Mouse (Mus musculus) forebrain, embryonic 15.5 days (tissue): ENCODE results near the gene Olfr898. TPM values are rescaled to one million over a fixed set of nuclear protein-coding genes. Genes with fewer than 3 reads are reported as not detected.

Experiments used
- ATAC-seq: fragments of 200-750 bp; cut with Nextera tagmentation; replicated peaks from 2 replicates; pipeline ENCODE4 v1.8.0; 2017; ENCODE audit warnings: mild to moderate bottlenecking, moderate TSS enrichment, moderate library complexity
- H3K27ac ChIP-seq: fragments of 300-500 bp; sonication (generic); replicated peaks from 2 replicates; pipeline ENCODE4 v1.5.1; 2015; ENCODE audit warnings: mild to moderate bottlenecking, inconsistent platforms
- H3K27me3 ChIP-seq: fragments of 300-500 bp; sonication (generic); 2 replicates; pipeline ENCODE4 v1.6.1; 2015; ENCODE audit warnings: inconsistent platforms
- H3K36me3 ChIP-seq: fragments of 300-500 bp; sonication (generic); 2 replicates; pipeline ENCODE4 v1.6.1; 2015; ENCODE audit warnings: mild to moderate bottlenecking, inconsistent platforms
- H3K4me1 ChIP-seq: fragments of 300-500 bp; sonication (generic); 2 replicates; pipeline ENCODE4 v1.6.1; 2015; ENCODE audit warnings: inconsistent platforms
- H3K4me2 ChIP-seq: fragments of 300-500 bp; sonication (generic); replicated peaks from 2 replicates; pipeline ENCODE4 v1.6.1; 2015; ENCODE audit warnings: mild to moderate bottlenecking, inconsistent platforms
- H3K4me3 ChIP-seq: fragments of 300-500 bp; sonication (generic); 2 replicates; pipeline ENCODE4 v1.5.1; 2015; ENCODE audit warnings: mild to moderate bottlenecking, inconsistent platforms
- H3K9ac ChIP-seq: fragments of 300-500 bp; sonication (generic); replicated peaks from 2 replicates; pipeline ENCODE4 v1.6.1; 2015; ENCODE audit warnings: mild to moderate bottlenecking, inconsistent platforms
- H3K9me3 ChIP-seq: fragments of 300-500 bp; sonication (generic); 2 replicates; pipeline ENCODE4 v1.6.1; 2016; ENCODE audit warnings: inconsistent platforms
- WGBS: fragments of 180-500 bp; shearing (Covaris S2); methylation state at CpG from one replicate; pipeline ENCODE4 v1.1.7; 2015; ENCODE audit warnings: mixed read lengths; 5-methylcytosine and 5-hydroxymethylcytosine counted together
- polyA plus RNA-seq: library from polyadenylated mRNA; unstranded; fragments of >200 nt; fragmentation: Nextera tagmentation; extraction: Ambion mirVana; gene quantifications from 2 replicates; pipeline ENCODE4 v1.2.1, GENCODE M21; 2015

Olfr898 gene
- polyA plus RNA-seq: not detected in 2 replicates

DNA sequence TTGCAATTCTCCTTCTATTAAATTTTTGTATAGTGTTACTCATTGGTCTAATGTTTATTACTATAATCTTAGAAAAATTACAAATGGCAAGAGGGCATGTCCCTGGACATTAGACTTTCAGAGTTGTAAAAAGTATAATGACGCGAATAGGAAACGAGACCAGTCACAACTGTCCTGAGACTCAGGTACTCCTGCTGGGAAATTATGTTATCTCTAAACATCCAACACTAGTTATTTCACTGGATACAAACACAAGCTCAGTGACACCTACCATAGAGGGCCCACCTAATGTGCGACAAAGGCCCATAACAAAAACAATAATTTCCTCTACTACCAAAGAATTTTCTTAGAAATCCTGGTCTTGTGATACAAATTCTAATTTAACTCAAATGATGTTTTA is at the start of gene Olfr898:
TSS of gene Olfr898 (plus strand) at position 301 of the 400 bp plus-strand sequence.
- Histone ChIP-seq H3K4me3 (no peak within 1 kb of the TSS), H3K4me2 (no peak within 1 kb of the TSS), H3K36me3 (no peaks in the 10 kb centered on the region), H3K27ac (no peak within 1 kb of the TSS), H3K27me3 (no peaks in the 10 kb centered on the region), H3K4me1 (no peaks in the 10 kb centered on the region), H3K9me3 (no peaks in the 10 kb centered on the region), H3K9ac (no peak within 1 kb of the TSS)
- WGBS: 98% methylated on average over 4 of the region's 4 CpGs
- no peak for ATAC-seq

DNA sequence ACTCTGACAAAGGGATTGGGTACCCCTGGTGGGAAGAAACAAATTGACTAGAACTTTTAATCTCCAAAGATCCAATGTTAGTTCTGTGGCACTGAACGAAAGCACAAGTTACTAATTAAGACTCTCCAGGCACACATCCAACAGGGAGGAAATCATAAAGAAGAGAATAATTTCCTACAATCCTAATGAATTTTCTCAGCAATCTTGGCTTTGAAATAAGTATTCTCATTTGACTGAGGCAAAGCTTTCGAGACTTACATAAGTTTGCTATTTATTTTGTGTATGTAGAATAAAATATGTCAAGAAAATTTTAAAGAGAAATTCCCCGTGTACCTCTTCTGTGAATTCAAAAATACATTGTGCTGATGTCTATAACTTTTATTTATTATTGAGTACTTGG is 19.5 kb upstream of the Olfr898 start, which contains the start of gene Olfr25:
TSS of gene Olfr25 (plus strand) at position 301 of the 400 bp plus-strand sequence.
- Histone ChIP-seq H3K4me2 (no peak within 1 kb of the TSS), H3K9me3 (no peaks in the 10 kb centered on the region), H3K27ac (no peak within 1 kb of the TSS), H3K27me3 (no peaks in the 10 kb centered on the region), H3K36me3 (no peaks in the 10 kb centered on the region), H3K4me3 (no peak within 1 kb of the TSS), H3K4me1 (no peaks in the 10 kb centered on the region), H3K9ac (no peak within 1 kb of the TSS)
- 64% methylated on average over 3 of the region's 3 CpGs for WGBS
- ATAC-seq: no peak

DNA sequence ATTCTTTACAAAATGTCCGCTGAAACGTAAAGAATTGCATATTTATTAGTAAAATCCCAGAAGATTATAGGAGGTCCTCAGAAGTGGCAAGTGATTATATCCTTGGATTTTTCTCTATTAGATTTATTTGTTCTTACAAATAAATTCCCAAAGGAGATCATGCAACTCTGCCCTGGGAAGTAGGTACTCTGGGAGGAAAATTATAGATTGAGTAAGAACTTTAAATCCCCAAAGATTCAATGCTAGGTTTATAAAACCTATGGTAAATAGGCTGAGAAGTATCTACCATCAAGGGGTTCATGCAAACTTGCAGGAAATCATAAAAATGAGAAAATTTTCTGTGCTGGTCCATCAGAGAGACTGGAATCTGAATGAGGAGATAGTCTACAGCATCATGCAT is 18.4 kb downstream of the Olfr898 start, which contains the start of gene Olfr250:
TSS of gene Olfr250 (plus strand) at position 301 of the 400 bp plus-strand sequence.
- Histone ChIP-seq H3K4me1 (no peaks in the 10 kb centered on the region), H3K36me3 (no peaks in the 10 kb centered on the region), H3K27me3 (no peaks in the 10 kb centered on the region), H3K9me3 (no peaks in the 10 kb centered on the region), H3K27ac (no peak within 1 kb of the TSS), H3K9ac (no peak within 1 kb of the TSS), H3K4me3 (no peak within 1 kb of the TSS), H3K4me2 (no peak within 1 kb of the TSS)
- WGBS: 90% methylated on average over 2 of the region's 2 CpGs
- ATAC-seq: no peak

DNA sequence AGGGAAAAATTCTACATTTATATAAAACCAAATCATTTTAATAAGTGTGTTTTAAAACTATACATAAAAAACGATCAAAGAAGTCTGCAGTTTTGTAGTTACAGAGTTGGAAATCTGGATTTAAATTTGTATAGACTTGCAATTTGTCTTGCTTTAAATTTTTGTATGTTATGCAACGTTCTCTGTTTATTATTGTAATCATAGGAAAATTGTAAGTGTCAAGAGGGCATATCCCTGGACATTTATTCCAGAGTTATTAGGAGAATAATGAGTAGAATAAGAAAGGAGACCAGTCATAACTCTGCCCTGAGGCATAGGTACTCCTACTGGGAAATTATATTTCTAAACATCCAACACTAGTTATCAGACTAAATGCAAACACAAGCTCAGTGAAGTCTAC is 28.6 kb downstream of the Olfr898 start, which contains the start of gene Olfr251:
TSS of gene Olfr251 (plus strand) at position 301 of the 400 bp plus-strand sequence.
- H3K4me2 ChIP-seq: no peak within 1 kb of the TSS
- H3K9ac ChIP-seq: no peak within 1 kb of the TSS
- 70% methylated on average over 2 of the region's 2 CpGs for WGBS
- ATAC-seq: no peak
- H3K36me3 ChIP-seq: no peaks in the 10 kb centered on the region
- H3K27ac ChIP-seq: no peak within 1 kb of the TSS
- H3K9me3 ChIP-seq: no peaks in the 10 kb centered on the region
- no peaks in the 10 kb centered on the region for H3K4me1 ChIP-seq
- H3K4me3 ChIP-seq: no peak within 1 kb of the TSS
- H3K27me3 ChIP-seq: no peaks in the 10 kb centered on the region

DNA sequence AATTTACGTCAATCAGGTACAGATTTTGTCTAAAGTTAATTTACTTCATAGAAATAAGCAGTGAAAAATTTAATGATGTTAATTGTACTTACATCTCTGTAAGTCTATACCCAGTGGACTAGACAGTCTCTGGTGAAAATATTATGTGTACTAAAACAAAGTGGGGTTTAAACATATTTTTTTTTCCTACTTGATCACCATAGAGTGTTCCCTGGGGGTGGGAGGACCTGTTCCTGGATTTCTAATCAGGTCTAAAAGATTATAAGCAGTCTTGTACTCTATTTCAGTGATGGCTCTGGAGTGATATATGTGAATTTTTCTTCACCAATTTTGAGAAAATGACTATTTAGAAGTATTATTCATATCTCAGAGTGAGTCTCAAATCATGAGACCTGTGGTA is 53.2 kb downstream of the Olfr898 start, which contains the start of gene Olfr147:
TSS of gene Olfr147 (plus strand) at position 301 of the 400 bp plus-strand sequence.
- no peak within 1 kb of the TSS for H3K4me3 ChIP-seq
- no peaks in the 10 kb centered on the region for H3K36me3 ChIP-seq
- no peak within 1 kb of the TSS for H3K4me2 ChIP-seq
- H3K4me1 ChIP-seq: no peaks in the 10 kb centered on the region
- 85% methylated on average over 1 of the region's 1 CpGs for WGBS
- H3K9me3 ChIP-seq: no peaks in the 10 kb centered on the region
- ATAC-seq: no peak
- H3K9ac ChIP-seq: no peak within 1 kb of the TSS
- no peak within 1 kb of the TSS for H3K27ac ChIP-seq
- no peaks in the 10 kb centered on the region for H3K27me3 ChIP-seq

Other genes with a start within 250 kb of the Olfr898 start
- gene Olfr888, start 240.3 kb upstream of the Olfr898 start, polyA plus RNA-seq: not detected in 2 replicates
- 0.03 and 0.10 TPM in 2 replicates for gene Olfr889, start 233.2 kb upstream of the Olfr898 start, polyA plus RNA-seq
- not detected in 2 replicates for gene Olfr890, start 205.9 kb upstream of the Olfr898 start, polyA plus RNA-seq
- not detected in 2 replicates for gene Olfr891, start 167.6 kb upstream of the Olfr898 start, polyA plus RNA-seq
- not detected in 2 replicates for gene Olfr893, start 140.0 kb upstream of the Olfr898 start, polyA plus RNA-seq
- not detected in 2 replicates for gene Olfr894, start 130.4 kb upstream of the Olfr898 start, polyA plus RNA-seq
- not detected in 2 replicates for gene Olfr143, start 95.6 kb upstream of the Olfr898 start, polyA plus RNA-seq
- not detected in 2 replicates for gene Olfr895, start 80.6 kb upstream of the Olfr898 start, polyA plus RNA-seq
- not detected in 2 replicates for gene Olfr896-ps1, start 57.3 kb upstream of the Olfr898 start, polyA plus RNA-seq
- gene Olfr25, start 19.4 kb upstream of the Olfr898 start, polyA plus RNA-seq: not detected in 2 replicates
- gene Olfr250, start 18.5 kb downstream of the Olfr898 start, polyA plus RNA-seq: not detected in 2 replicates
- not detected in 2 replicates for gene Olfr251, start 28.7 kb downstream of the Olfr898 start, polyA plus RNA-seq
- not detected in 2 replicates for gene Olfr147, start 53.3 kb downstream of the Olfr898 start, polyA plus RNA-seq
- not detected in 2 replicates for gene Olfr901, start 81.0 kb downstream of the Olfr898 start, polyA plus RNA-seq
- gene Olfr902, start 99.2 kb downstream of the Olfr898 start, polyA plus RNA-seq: not detected in 2 replicates
- not detected in 2 replicates for gene Olfr904, start 114.7 kb downstream of the Olfr898 start, polyA plus RNA-seq
- not detected in 2 replicates for gene Olfr905, start 122.7 kb downstream of the Olfr898 start, polyA plus RNA-seq
- gene Olfr906, start 138.7 kb downstream of the Olfr898 start, polyA plus RNA-seq: not detected in 2 replicates
- not detected in 2 replicates for gene Olfr907, start 147.4 kb downstream of the Olfr898 start, polyA plus RNA-seq
- gene Olfr911-ps1, start 173.2 kb downstream of the Olfr898 start, polyA plus RNA-seq: not detected in 2 replicates
- not detected in 2 replicates for gene Olfr910, start 189.4 kb downstream of the Olfr898 start, polyA plus RNA-seq
- not detected in 2 replicates for gene Olfr912, start 231.8 kb downstream of the Olfr898 start, polyA plus RNA-seq
- not detected in 2 replicates for gene Olfr913, start 244.3 kb downstream of the Olfr898 start, polyA plus RNA-seq